Mouse (Mus musculus): ENCODE data around the gene Wdr95.
A peak's percentile ranks its signal among the peaks of the same experiment; 100 is the strongest.

- peak; percentile 50 for TF ChIP-seq CTCF (IDR thresholded peaks at IDR 0.05; ENCODE audit: insufficient read depth, low read depth, low read length)
- TF ChIP-seq POLR2A (IDR thresholded peaks at IDR 0.05; ENCODE audit: insufficient read depth, low read depth, low read length), result no peak
Observed at GRCm38 (mm10) chr5:149525055-149525785, 3.3 kb upstream of the Wdr95 start.

Measured in olfactory bulb, adult 2 months (tissue).